Mouse (Mus musculus) T-helper 2 cell (primary cell): Measurements from ENCODE around the gene Gk2.

ENCODE experiments used
- in situ Hi-C: fragments of 300-600 bp; cut with MboI, MseI; formaldehyde crosslinking; loops from one replicate; pipeline ENCODE4 v1.15.1; 2025; ENCODE audit warnings: high pct_unique_total_duplicates

Gene Gk2

DNA sequence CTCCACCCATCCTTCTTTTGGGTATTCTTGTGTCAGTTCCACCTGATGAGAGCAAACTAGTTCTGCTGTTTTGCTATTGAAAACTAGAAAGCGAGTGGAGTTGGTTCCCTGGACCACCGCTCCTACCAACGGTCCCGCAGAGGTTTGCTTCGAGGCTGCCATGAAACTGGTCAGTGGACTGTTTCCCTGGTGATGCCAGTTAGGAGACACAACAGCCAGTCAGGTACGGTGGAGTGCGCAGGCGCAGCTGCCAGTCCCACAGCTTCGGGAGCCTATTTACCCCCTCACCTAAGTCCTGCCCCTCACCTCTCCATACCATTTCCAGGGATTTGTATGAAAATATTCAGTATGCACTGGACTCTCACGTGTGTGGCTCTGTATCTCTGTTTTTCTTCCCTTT lies at the start of gene Gk2:
Gk2 (minus strand) TSS at position 206 of the 400 bp plus-strand sequence.
- in situ Hi-C loops, result no loop called here

DNA sequence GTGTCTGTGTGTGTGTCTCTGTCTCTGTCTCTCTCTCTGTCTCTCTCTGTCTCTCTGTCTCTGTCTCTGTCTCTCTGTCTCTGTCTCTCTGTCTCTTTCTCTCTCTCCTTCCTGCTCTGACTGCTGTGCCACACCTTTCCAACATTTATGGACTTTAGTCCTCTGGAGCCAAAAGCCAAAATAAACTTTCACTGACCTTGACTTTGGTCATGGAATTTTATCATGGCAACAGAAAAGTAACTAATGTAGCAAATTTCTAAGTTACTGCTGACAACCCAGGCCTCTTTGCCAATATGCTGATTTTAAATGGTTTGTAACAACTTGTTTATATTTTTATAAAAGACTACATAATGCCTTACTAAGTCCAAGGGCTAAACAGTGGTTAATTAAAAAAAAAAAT lies 41.2 kb upstream of the Gk2 start:
- in situ Hi-C loops, result no loop called here

DNA sequence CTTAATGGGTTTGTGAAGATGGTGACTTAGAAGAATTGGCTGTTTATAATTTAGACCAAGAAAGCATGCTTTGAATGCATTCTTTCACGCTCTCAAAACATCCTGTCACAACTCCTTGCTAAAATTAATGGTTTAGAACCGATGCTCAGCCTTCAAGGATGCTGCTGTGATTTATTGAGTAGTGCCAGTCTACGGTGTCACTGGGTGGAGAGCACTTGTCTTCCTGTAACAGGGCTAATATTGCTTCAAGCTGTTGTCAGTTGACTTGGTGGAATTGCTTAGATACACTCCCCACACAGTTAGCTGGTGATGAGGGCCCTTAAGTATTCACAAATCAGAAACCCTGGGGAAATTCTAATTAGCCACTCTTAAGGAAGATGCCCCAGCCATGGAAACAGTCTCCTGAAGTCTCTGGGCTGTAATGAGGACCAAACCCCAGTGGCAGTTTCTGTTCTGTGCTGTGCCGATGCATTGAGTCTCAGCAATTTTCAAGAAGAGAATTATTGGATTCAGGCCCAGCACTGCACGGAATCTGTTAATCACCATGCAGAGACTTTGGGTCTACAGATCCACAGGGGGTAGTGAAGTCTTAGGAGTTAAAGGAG lies 38.8 kb upstream of the Gk2 start:
- in situ Hi-C loops, result no loop called here

DNA sequence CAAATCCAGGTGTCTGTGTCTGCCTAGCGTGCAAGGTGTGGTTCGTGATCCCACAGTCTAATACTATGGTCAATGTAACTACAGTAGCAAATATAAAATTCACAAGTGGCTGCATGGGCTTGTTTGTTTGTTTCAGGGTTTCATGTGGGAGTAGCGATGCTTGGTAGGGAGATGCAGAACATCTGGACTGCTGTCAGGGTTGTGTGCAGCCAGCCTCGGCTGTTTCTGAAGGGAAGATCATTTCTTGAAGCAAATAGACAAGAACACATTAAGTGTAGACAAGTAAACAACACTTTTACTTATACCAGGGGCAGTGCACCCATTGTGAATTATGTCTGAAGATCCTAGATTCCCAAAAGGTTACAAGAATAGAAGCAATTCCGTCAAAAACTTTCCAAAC lies 36.6 kb upstream of the Gk2 start:
- in situ Hi-C loops, result no loop called here

DNA sequence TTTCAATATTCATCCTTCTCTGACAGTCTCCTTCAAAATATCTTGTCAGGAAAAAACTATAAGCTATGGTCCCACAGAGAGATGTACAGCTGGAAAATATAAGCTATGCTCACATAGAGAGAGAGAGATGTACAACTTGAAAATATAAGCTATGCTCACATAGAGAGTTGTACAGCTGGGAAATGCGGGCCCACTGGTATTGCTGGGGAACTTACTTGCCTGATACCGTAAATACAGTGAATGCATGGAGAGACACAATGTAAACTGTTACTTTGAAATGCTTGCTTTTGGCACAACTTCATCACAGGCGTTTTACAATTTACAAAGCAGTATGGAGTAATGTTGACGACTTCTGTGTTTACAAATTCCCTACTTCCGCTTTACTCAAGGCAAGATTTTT lies 29.3 kb upstream of the Gk2 start:
- in situ Hi-C loops, result no loop called here

- in situ Hi-C loops, result no loop called here
Observed at GRCm38 (mm10) chr5:97479991-97480390, 23.2 kb upstream of the Gk2 start.

GRCm38 (mm10) chr5:97467246-97467645 lies 10.4 kb upstream of the Gk2 start:
- in situ Hi-C loops, result no loop called here

DNA sequence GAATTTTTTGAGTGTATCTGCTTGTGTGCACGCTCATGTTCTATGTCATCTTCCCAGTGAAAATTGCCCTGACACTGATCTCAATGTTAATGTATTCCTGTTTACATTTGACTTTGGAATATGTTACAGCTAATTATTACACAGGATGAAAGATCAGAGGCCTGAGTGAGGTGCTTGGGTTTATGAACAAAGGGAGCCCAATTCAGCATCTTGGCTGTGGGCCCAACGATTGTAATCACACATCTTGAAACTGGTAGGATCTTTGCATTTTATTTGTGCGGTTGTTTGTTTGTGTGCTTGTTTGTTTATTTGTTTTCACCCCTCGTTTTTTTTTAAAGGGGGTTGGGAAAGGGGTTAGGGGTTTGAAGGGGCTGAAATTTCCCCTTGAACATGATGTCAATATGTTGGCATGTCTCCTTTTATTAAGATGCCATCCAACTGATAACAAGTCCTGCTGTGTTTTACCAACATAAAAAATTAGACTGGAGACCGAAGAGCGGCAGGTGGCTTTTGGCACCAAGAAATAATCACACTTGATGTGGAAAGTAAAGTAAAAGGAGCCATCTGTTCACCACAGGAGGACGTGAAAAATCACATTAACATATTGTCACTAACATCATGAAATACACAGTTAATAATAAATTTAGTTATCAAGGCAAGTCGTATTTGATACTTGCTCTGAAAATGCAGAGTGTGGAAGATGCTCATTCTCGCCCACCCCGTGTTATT lies 9.8 kb upstream of the Gk2 start:
- in situ Hi-C loops, result no loop called here

DNA sequence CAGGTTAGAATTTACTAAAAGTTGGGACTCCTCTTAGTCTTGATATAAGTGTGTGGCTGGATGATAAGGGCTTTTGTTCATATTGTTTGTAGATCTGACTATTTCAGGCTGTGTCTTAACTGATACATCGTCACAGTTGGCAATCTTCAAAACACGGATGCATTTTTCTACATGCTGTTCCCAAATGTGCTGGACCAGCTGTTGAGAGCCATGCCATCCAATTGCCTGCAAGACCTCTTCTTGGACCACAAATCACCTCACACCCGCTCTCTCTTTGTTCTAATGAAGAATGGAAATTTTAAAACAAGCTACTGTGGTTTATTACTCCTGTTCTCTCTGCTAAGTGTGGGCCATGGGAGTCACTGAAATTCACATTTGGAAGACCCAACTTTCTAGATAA lies 9.1 kb upstream of the Gk2 start:
- in situ Hi-C loops, result no loop called here

DNA sequence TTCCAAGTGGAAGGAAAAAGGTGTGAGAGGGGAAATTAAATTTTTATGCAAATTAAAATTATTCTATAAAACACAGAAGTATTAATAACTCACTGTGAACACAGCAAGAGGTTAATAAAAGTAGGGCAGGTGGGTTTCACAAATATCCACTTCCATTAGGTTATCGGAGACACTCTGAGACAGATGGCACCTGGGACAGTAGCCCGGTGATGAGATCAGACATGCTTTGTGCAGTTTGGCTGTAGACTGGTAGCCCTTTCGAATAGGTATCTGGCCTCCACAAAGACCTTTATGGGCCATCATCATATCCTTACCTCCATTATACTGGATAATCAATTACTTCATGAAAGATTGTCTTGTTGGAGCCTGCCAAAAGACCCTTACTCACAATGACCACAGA lies 6.0 kb upstream of the Gk2 start:
- in situ Hi-C loops, result no loop called here

DNA sequence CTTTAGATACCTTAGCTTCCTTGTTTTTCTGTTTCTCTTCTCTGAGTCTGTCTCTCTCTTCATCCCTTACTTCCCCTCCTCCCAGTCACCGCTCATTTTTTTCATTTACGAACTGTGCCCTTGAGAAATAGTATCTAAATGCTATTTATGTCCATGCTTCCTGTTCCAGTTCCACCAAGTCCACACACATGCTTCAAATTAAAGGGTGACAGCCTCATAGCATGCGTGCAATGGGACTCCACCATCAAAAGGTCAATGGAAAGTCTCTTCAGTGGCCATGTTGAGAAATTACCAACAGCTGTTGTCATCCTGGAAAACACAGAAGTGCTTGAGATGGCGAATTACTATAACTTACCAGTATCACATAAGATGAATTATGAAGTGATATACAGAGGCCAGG lies 5.4 kb downstream of the Gk2 start:
- in situ Hi-C loops, result no loop called here

- in situ Hi-C loops, result no loop called here
Observed at GRCm38 (mm10) chr5:97444191-97444590, 12.6 kb downstream of the Gk2 start.

DNA sequence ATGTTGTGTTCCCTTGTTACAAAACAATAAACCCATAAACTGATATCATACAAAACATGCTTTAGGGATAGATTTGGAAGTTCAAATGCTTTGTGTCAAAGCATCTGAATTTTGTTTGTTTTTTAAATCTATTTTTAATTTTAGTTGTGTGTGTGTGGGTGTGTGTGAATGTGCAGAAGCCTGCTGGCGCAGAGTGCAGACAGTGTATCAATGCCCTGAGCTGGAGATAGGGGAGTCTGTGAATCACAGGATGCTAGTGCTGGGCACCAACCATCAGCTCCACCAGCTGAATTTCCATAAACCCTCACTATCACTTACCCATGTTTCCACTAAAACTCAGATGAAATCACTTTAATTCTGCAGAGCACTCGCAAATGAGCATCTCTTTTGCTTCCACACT lies 24.3 kb downstream of the Gk2 start:
- in situ Hi-C loops, result no loop called here

DNA sequence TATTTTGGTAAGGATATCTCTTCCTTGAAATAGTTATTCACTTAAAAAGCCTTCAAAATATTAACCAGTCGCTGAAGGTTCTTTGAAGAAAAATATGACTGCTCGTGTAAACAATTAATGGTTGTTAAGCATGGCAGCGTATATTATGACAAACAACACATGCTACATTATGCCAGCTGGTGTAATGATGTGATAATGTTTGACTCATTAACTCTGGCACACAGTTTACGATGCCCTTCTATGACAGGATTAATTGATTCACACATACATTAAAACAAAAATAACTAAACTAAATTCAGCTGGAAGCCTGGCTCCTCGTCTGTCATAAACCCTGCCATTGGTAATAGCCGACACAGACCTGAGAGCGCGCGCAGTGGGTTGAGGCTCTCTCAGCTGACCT lies 26.8 kb downstream of the Gk2 start:
- in situ Hi-C loops, result no loop called here

DNA sequence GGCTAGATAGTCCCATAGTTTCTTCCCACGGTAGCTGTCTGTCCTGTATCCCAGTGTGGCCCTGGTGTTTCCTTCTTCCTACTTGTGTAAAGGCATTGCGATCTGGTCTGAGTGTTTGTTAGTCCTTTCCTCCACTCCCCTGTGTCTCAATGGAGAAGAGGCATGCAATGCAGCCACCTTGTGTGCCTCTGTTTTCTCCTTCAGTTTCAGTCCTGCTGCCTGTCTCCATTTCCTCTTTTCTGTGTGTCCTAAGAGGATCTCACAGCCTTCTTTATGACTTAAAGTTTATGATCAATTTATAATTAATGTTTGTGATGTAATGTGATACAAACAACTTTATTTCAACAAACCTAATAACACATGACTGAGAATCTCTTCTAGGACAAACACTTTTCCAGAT lies 35.2 kb downstream of the Gk2 start:
- in situ Hi-C loops, result loop anchor here (25.0 kb wide), 1 partner anchor 1284 kb away; no protein-coding TSS in a partner anchor

GRCm38 (mm10) chr5:97417185-97417584 lies 39.6 kb downstream of the Gk2 start:
- in situ Hi-C loops, result loop anchor here (25.0 kb wide), 1 partner anchor 1280 kb away; no protein-coding TSS in a partner anchor

DNA sequence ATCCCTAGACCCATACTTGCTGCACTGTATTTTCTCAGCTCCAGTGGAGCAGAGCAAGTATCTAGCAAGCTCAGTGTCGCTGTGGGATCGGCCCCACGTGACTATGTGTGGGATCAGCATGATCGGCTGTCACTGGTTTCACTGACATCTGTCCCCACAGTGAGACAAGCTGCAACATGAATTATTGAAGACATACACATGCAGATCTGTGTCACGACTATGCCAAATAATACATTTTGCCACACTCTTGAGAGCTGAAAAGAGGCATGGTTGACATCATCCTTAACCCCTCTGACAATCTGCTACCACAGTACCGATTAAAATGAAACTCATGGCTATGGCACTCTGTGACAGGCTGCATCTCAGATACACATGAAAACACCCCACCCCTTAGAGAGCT lies 41.0 kb downstream of the Gk2 start:
- in situ Hi-C loops, result loop anchor here (25.0 kb wide), 1 partner anchor 1279 kb away; no protein-coding TSS in a partner anchor

DNA sequence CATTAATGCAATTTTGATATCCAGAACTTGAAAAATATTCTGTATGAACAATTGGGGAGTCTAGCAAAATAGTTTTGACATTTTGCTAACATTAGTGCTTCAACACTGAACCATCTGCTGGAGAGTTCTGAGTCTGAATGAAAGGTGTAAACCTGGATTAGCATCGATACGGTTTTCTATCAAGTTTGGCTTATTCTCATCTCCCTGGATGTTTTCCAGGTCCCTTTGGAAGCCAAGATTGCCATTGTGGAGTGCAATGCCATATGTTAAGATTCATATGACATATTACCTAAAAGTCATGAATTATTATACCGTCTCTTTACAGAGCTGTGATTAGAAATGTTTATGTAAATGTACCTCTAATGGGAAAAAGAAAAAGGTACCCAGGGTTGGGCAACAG lies 43.1 kb downstream of the Gk2 start:
- in situ Hi-C loops, result loop anchor here (25.0 kb wide), 1 partner anchor 1276 kb away; no protein-coding TSS in a partner anchor

DNA sequence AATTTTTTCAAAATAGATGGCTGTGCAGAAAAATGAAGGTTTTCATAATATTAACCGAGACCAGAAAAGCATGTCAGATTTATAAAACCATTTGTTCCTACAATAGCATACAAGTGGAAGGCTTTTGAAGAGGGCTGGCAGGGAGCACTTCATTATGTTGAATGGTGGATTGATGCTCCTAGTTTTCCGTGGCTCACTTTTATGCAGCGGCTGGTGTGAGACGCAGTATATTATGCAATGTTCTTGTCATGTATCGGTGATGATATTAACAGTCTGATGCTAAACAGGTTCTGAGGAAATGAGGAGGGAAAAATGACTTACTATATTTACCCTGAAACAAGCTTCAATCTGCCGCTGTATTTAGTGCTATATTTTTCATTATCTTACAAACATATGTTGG lies 46.6 kb downstream of the Gk2 start:
- in situ Hi-C loops, result loop anchor here (25.0 kb wide), 1 partner anchor 1273 kb away; no protein-coding TSS in a partner anchor

- in situ Hi-C loops, result loop anchor here (25.0 kb wide), 1 partner anchor 1272 kb away; no protein-coding TSS in a partner anchor
Observed at GRCm38 (mm10) chr5:97409234-97409704, 47.6 kb downstream of the Gk2 start.
